Comparison of ENCODE assay signal across 17 mouse cellular contexts in the genomic region with DNA sequence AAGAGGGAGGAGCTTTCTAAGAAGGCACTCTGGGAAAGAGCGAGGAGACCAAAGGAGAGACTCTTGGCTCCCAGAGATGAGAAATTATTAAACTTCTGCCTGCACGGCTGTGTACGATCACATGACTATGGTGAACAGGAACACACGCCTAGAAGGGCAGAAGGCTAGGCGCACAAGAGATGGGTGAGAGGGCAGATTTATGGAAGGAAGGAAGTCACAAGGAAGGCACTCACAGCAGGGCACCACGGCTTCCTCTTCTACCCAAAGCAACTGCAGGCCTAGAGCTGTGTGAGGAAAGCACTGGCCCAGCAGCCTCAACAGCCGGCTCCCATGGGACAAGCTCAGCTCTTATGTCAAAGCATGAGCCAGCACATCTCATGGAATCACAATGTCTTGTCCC. TPM values are rescaled to one million over a fixed set of nuclear protein-coding genes. Genes with fewer than 3 reads are reported as not detected.
A peak's percentile ranks its signal among the peaks of the same experiment; 100 is the strongest.
DNase-seq lines count a peak whose midpoint lies in the region; ATAC-seq and TF ChIP-seq lines count a peak whose summit lies in the region.
"Had no signal": no experiment of that assay in that cellular context is flagged by ENCODE, and none has a peak within 500 bp of the region (broad histone marks: within the 10 kb centered on the region; RNA-seq: fewer than 3 reads in every experiment).

No protein-coding gene starts in this region.

- no peaks in the 10 kb centered on the region; the same call in 1 of the 2 replicates for H3K4me1 ChIP-seq in neural tube, embryonic 14.5 days (ENCODE audit: control insufficient read depth, insufficient read depth, low read length)
- no peaks in the 10 kb centered on the region for H3K4me1 ChIP-seq in kidney, postnatal 0 days (replicated peaks; ENCODE audit: insufficient read depth, low read length)
- H3K4me1 ChIP-seq in stomach, postnatal 0 days (replicated peaks; ENCODE audit: control insufficient read depth, insufficient read depth) = no peaks in the 10 kb centered on the region; the same call in 1 of the 2 replicates

- WGBS in neural tube, embryonic 14.5 days = 75% methylated on average over 7 of the region's 7 CpGs
- WGBS in kidney, postnatal 0 days = 66% methylated on average over 7 of the region's 7 CpGs
- WGBS in stomach, postnatal 0 days = 66% methylated on average over 7 of the region's 7 CpGs

- 0 out of 2 replicates have a peak, but pooled peaks have one; percentile 19 for ATAC-seq in neural tube, embryonic 14.5 days (ENCODE audit: low read depth)
- ATAC-seq in kidney, postnatal 0 days (replicated peaks; ENCODE audit: low FRiP score, low read depth) = peak; percentile 59
- ATAC-seq in stomach, postnatal 0 days (ENCODE audit: low FRiP score, low TSS enrichment) = peak; percentile 58; the same call in 1 of the 2 replicates
- ATAC-seq: forebrain, embryonic 14.5 days; Patski had no signal

- no peak overlapping the region for H3K4me3 ChIP-seq in neural tube, embryonic 14.5 days (ENCODE audit: low read depth, low read length)
- H3K4me3 ChIP-seq in kidney, postnatal 0 days (replicated peaks; ENCODE audit: low read depth, low read length) = no peak overlapping the region
- H3K4me3 ChIP-seq in stomach, postnatal 0 days (ENCODE audit: low read depth, low read length) = no peak overlapping the region
- H3K4me3 ChIP-seq: embryonic facial prominence, embryonic 13.5 days; heart, adult 2 months; hindbrain, embryonic 12.5 days had no signal

- H3K27me3 ChIP-seq in neural tube, embryonic 14.5 days (ENCODE audit: control insufficient read depth, insufficient read depth, low read length) = no peaks in the 10 kb centered on the region
- no peaks in the 10 kb centered on the region for H3K27me3 ChIP-seq in kidney, postnatal 0 days (ENCODE audit: insufficient read depth, low read length)
- no peaks in the 10 kb centered on the region for H3K27me3 ChIP-seq in stomach, postnatal 0 days (ENCODE audit: control insufficient read depth, insufficient read depth, low read length)
- H3K27me3 ChIP-seq: embryonic facial prominence, embryonic 13.5 days; hindbrain, embryonic 12.5 days; megakaryocyte, embryonic 14.5 days; Patski had no signal

- no peak overlapping the region for H3K4me2 ChIP-seq in neural tube, embryonic 14.5 days (ENCODE audit: low read depth, low read length)
- no peak overlapping the region for H3K4me2 ChIP-seq in kidney, postnatal 0 days (ENCODE audit: low read length)
- H3K4me2 ChIP-seq in stomach, postnatal 0 days (replicated peaks; ENCODE audit: low read depth) = no peak overlapping the region
- H3K4me2 ChIP-seq: embryonic facial prominence, embryonic 13.5 days; hindbrain, embryonic 12.5 days had no signal

- intact Hi-C loops in heart, postnatal 10 days (cut with DNase I) = no loop called here
- intact Hi-C loops in heart, postnatal 36 days (cut with DNase I) = no loop called here

- H3K9me3 ChIP-seq in neural tube, embryonic 14.5 days (ENCODE audit: control insufficient read depth, low read length) = no peaks in the 10 kb centered on the region
- H3K9me3 ChIP-seq in kidney, postnatal 0 days (replicated peaks; ENCODE audit: low read length) = no peaks in the 10 kb centered on the region
- no peaks in the 10 kb centered on the region for H3K9me3 ChIP-seq in stomach, postnatal 0 days (ENCODE audit: control insufficient read depth, low read length)
- H3K9me3 ChIP-seq: embryonic facial prominence, embryonic 13.5 days; hindbrain, embryonic 12.5 days; megakaryocyte, embryonic 14.5 days had no signal

- peaks cover 20% of the 10 kb centered on the region; the same call in 1 of the 2 replicates for H3K36me3 ChIP-seq in neural tube, embryonic 14.5 days (ENCODE audit: control insufficient read depth, insufficient read depth, low read length)
- H3K36me3 ChIP-seq in kidney, postnatal 0 days (ENCODE audit: insufficient read depth, low read length) = peaks cover 28% of the 10 kb centered on the region
- H3K36me3 ChIP-seq in stomach, postnatal 0 days (ENCODE audit: control insufficient read depth, insufficient read depth, low read length) = peaks cover 12% of the 10 kb centered on the region

- TF ChIP-seq EP300 in stomach, postnatal 0 days (optimal IDR thresholded peaks at IDR 0.05) = no peak

- no peak overlapping the region for H3K9ac ChIP-seq in neural tube, embryonic 14.5 days (replicated peaks; ENCODE audit: low read depth, low read length)
- no peak overlapping the region for H3K9ac ChIP-seq in kidney, postnatal 0 days (ENCODE audit: low read depth, low read length)
- H3K9ac ChIP-seq in stomach, postnatal 0 days (ENCODE audit: low read length) = no peak overlapping the region
- H3K9ac ChIP-seq: embryonic facial prominence, embryonic 13.5 days; hindbrain, embryonic 12.5 days had no signal

- peak; percentile 24 to 26 for DNase-seq in heart, postnatal 10 days
- DNase-seq in heart, postnatal 36 days = no peak
- DNase-seq in neural tube, embryonic 10.5 days (ENCODE audit: extremely low spot score, low spot score) = no peak
- DNase-seq in kidney, postnatal 0 days (ENCODE audit: low spot score) = no peak
- DNase-seq in stomach, postnatal 0 days (ENCODE audit: low spot score) = no peak
- DNase-seq in testis, postnatal 14 days (ENCODE audit: low spot score) = no peak
- DNase-seq in layer of hippocampus, adult 9-10 months (ENCODE audit: low spot score) = no peak
- DNase-seq: adrenal gland, postnatal 25 days; cerebellum, adult 9-10 months; right cerebral cortex, adult 18-20 months had no signal

- H3K27ac ChIP-seq in neural tube, embryonic 14.5 days (ENCODE audit: low read depth, low read length) = no peak overlapping the region
- H3K27ac ChIP-seq in kidney, postnatal 0 days = no peak overlapping the region
- no peak overlapping the region for H3K27ac ChIP-seq in stomach, postnatal 0 days (replicated peaks)
- H3K27ac ChIP-seq: embryonic facial prominence, embryonic 13.5 days; heart, adult 2 months; hindbrain, embryonic 12.5 days had no signal

- TF ChIP-seq CTCF in kidney, postnatal 0 days (IDR thresholded peaks at IDR 0.05; ENCODE audit: low read depth) = no peak
- TF ChIP-seq CTCF in stomach, postnatal 0 days (IDR thresholded peaks at IDR 0.05; ENCODE audit: low read depth) = no peak

RNA-seq across cellular contexts. Expression of a gene that starts 15.0 kb away (rescaled TPM):
- 10 to 100 TPM; 72.6 to 78.1 TPM for total RNA-seq in heart, postnatal 10 days (2021)
- total RNA-seq in heart, postnatal 36 days (2021) = 10 to 100 TPM; 41.8 to 45.3 TPM
- 90.5 and 136 TPM in 2 replicates for polyA plus RNA-seq in neural tube, embryonic 14.5 days (2014; fragmentation: Nextera tagmentation; extraction: Ambion mirVana)
- 47.2 and 49.1 TPM in 2 replicates for polyA plus RNA-seq in kidney, postnatal 0 days (2015; fragmentation: Nextera tagmentation; extraction: Ambion mirVana)
- polyA plus RNA-seq in stomach, postnatal 0 days (2015; fragmentation: Nextera tagmentation; extraction: Ambion mirVana) = 21.4 and 24.7 TPM in 2 replicates

RNA-seq across cellular contexts. Expression of a gene that starts 21.9 kb away (rescaled TPM):
- 10 to 100 TPM; 66.9 to 72.3 TPM for total RNA-seq in heart, postnatal 10 days (2021)
- total RNA-seq in heart, postnatal 36 days (2021) = 100 to 1,000 TPM; 102 to 117 TPM
- 76.8 and 80.6 TPM in 2 replicates for polyA plus RNA-seq in neural tube, embryonic 14.5 days (2014; fragmentation: Nextera tagmentation; extraction: Ambion mirVana)
- 61.2 and 74.8 TPM in 2 replicates for polyA plus RNA-seq in kidney, postnatal 0 days (2015; fragmentation: Nextera tagmentation; extraction: Ambion mirVana)
- polyA plus RNA-seq in stomach, postnatal 0 days (2015; fragmentation: Nextera tagmentation; extraction: Ambion mirVana) = 103 and 105 TPM in 2 replicates

Comparison
In these comparisons a context has a peak if more than half of its experiments do, and no peak if none do; other contexts are left out.
1. DNase-seq: peak in heart, postnatal 10 days (2 of 2); none in heart, postnatal 36 days (0 of 2), neural tube, embryonic 10.5 days (single experiment), kidney, postnatal 0 days (single experiment), stomach, postnatal 0 days (single experiment), testis, postnatal 14 days (single experiment) and layer of hippocampus, adult 9-10 months (single experiment).
2. Peak in every context shown above with its lines, with median percentiles within 50 percentile points of each other: ATAC-seq.